Comparison of ENCODE assay signal across 24 mouse cellular contexts in genomic region chr12:107753536-107753935, GRCm38 (mm10).
DNase-seq lines count a peak whose midpoint lies in the region; ATAC-seq and TF ChIP-seq lines count a peak whose summit lies in the region.
"Had no signal": no experiment of that assay in that cellular context is flagged by ENCODE, and none has a peak within 500 bp of the region (broad histone marks: within the 10 kb centered on the region; RNA-seq: fewer than 3 reads in every experiment).

No protein-coding gene starts in this region.

- peaks cover 6% of the 10 kb centered on the region; the same call in 1 of the 2 replicates for H3K27me3 ChIP-seq in hindbrain, embryonic 10.5 days (ENCODE audit: insufficient read depth, poor library complexity, severe bottlenecking)
- no peaks in the 10 kb centered on the region for H3K27me3 ChIP-seq in hindbrain, postnatal 0 days (ENCODE audit: insufficient read depth, low read length)
- no peaks in the 10 kb centered on the region for H3K27me3 ChIP-seq in midbrain, embryonic 11.5 days (ENCODE audit: control insufficient read depth, insufficient read depth, low read length)
- 0 out of 2 replicates have a peak, but pooled peaks cover 3% of the 10 kb centered on the region for H3K27me3 ChIP-seq in midbrain, postnatal 0 days (ENCODE audit: insufficient read depth, low read length)
- no peaks in the 10 kb centered on the region for H3K27me3 ChIP-seq in intestine, embryonic 16.5 days (replicated peaks; ENCODE audit: control insufficient read depth, insufficient read depth, low read length)
- H3K27me3 ChIP-seq: hindbrain, embryonic 13.5 days; megakaryocyte, embryonic 14.5 days; neural tube, embryonic 12.5 days had no signal

- no peak overlapping the region for H3K4me2 ChIP-seq in hindbrain, postnatal 0 days (ENCODE audit: low read depth, low read length)
- no peak overlapping the region for H3K4me2 ChIP-seq in midbrain, embryonic 11.5 days
- no peak overlapping the region for H3K4me2 ChIP-seq in midbrain, postnatal 0 days (ENCODE audit: low read depth, low read length, poor library complexity, severe bottlenecking)
- H3K4me2 ChIP-seq in intestine, embryonic 16.5 days (ENCODE audit: low read depth, low read length): no peak overlapping the region
- H3K4me2 ChIP-seq: heart, embryonic 15.5 days; hindbrain, embryonic 13.5 days; neural tube, embryonic 12.5 days had no signal

- intact Hi-C loops in left cerebral cortex, postnatal 4 days (cut with DNase I): no loop called here

- ATAC-seq in hindbrain, postnatal 0 days: no peak
- ATAC-seq in midbrain, embryonic 11.5 days (ENCODE audit: low FRiP score): no peak
- ATAC-seq in midbrain, postnatal 0 days (ENCODE audit: low FRiP score): no peak
- no peak for ATAC-seq in intestine, embryonic 16.5 days
- no peak for ATAC-seq in megakaryocyte, adult 5-6 weeks (ENCODE audit: poor library complexity, severe bottlenecking)
- ATAC-seq: activated CD4-positive, CD25-positive, alpha-beta regulatory T cell, adult 4 months had no signal

- H3K27ac ChIP-seq in hindbrain, embryonic 10.5 days: peak overlapping the region; percentile 68
- H3K27ac ChIP-seq in hindbrain, postnatal 0 days: no peak overlapping the region
- no peak overlapping the region for H3K27ac ChIP-seq in midbrain, embryonic 11.5 days (ENCODE audit: low read depth, low read length)
- no peak overlapping the region for H3K27ac ChIP-seq in midbrain, postnatal 0 days (ENCODE audit: low read depth, low read length)
- peak overlapping the region; percentile 58 for H3K27ac ChIP-seq in intestine, embryonic 16.5 days (ENCODE audit: low read length)
- H3K27ac ChIP-seq: heart, embryonic 15.5 days; hindbrain, embryonic 13.5 days; kidney, postnatal 0 days; neural tube, embryonic 12.5 days had no signal

- TF ChIP-seq CTCF in hindbrain, postnatal 0 days (IDR thresholded peaks at IDR 0.05; ENCODE audit: low read depth): no peak
- TF ChIP-seq CTCF in midbrain, postnatal 0 days (IDR thresholded peaks at IDR 0.05): no peak

- WGBS in hindbrain, embryonic 10.5 days: 62% methylated on average over 6 of the region's 6 CpGs
- WGBS in hindbrain, postnatal 0 days: 77% methylated on average over 6 of the region's 6 CpGs
- WGBS in midbrain, embryonic 11.5 days: 75% methylated on average over 6 of the region's 6 CpGs
- 74% methylated on average over 6 of the region's 6 CpGs for WGBS in midbrain, postnatal 0 days
- 66% methylated on average over 6 of the region's 6 CpGs for WGBS in intestine, embryonic 16.5 days

- H3K4me1 ChIP-seq in hindbrain, embryonic 10.5 days (replicated peaks): peaks cover 58% of the 10 kb centered on the region
- no peaks in the 10 kb centered on the region for H3K4me1 ChIP-seq in hindbrain, postnatal 0 days (ENCODE audit: insufficient read depth, low read length)
- peaks cover 20% of the 10 kb centered on the region for H3K4me1 ChIP-seq in midbrain, embryonic 11.5 days (ENCODE audit: control insufficient read depth, insufficient read depth, low read length)
- H3K4me1 ChIP-seq in midbrain, postnatal 0 days (ENCODE audit: insufficient read depth, low read length): 0 out of 2 replicates have a peak, but pooled peaks cover 3% of the 10 kb centered on the region
- H3K4me1 ChIP-seq in intestine, embryonic 16.5 days (ENCODE audit: control insufficient read depth, insufficient read depth, low read length): peaks cover 53% of the 10 kb centered on the region
- H3K4me1 ChIP-seq: megakaryocyte, embryonic 14.5 days had no signal

- H3K4me3 ChIP-seq in hindbrain, embryonic 10.5 days: no peak overlapping the region
- no peak overlapping the region for H3K4me3 ChIP-seq in hindbrain, postnatal 0 days (ENCODE audit: low read length)
- H3K4me3 ChIP-seq in midbrain, embryonic 11.5 days (ENCODE audit: low read depth, low read length): no peak overlapping the region
- H3K4me3 ChIP-seq in midbrain, postnatal 0 days (ENCODE audit: low read depth, low read length): no peak overlapping the region
- no peak overlapping the region for H3K4me3 ChIP-seq in intestine, embryonic 16.5 days (ENCODE audit: low read length)
- H3K4me3 ChIP-seq: heart, embryonic 15.5 days; hindbrain, embryonic 13.5 days; megakaryocyte, embryonic 14.5 days; neural tube, embryonic 12.5 days had no signal

- H3K36me3 ChIP-seq in hindbrain, embryonic 10.5 days: no peaks in the 10 kb centered on the region
- no peaks in the 10 kb centered on the region for H3K36me3 ChIP-seq in hindbrain, postnatal 0 days (ENCODE audit: insufficient read depth, low read length)
- H3K36me3 ChIP-seq in midbrain, embryonic 11.5 days (ENCODE audit: control insufficient read depth, insufficient read depth, low read length): no peaks in the 10 kb centered on the region
- no peaks in the 10 kb centered on the region for H3K36me3 ChIP-seq in midbrain, postnatal 0 days (ENCODE audit: insufficient read depth, low read length)
- no peaks in the 10 kb centered on the region for H3K36me3 ChIP-seq in intestine, embryonic 16.5 days (ENCODE audit: control insufficient read depth, insufficient read depth, low read length)
- H3K36me3 ChIP-seq: heart, embryonic 10.5 days; heart, embryonic 15.5 days; hindbrain, embryonic 13.5 days; neural tube, embryonic 12.5 days had no signal

- H3K9ac ChIP-seq in hindbrain, postnatal 0 days (replicated peaks; ENCODE audit: low read length): no peak overlapping the region
- no peak overlapping the region for H3K9ac ChIP-seq in midbrain, embryonic 11.5 days (ENCODE audit: low read length)
- no peak overlapping the region for H3K9ac ChIP-seq in midbrain, postnatal 0 days (replicated peaks; ENCODE audit: low read length, poor library complexity, severe bottlenecking)
- no peak overlapping the region for H3K9ac ChIP-seq in intestine, embryonic 16.5 days (ENCODE audit: low read depth, low read length)
- H3K9ac ChIP-seq: heart, embryonic 15.5 days; hindbrain, embryonic 13.5 days; neural tube, embryonic 12.5 days had no signal

- no peaks in the 10 kb centered on the region for H3K9me3 ChIP-seq in hindbrain, embryonic 10.5 days
- H3K9me3 ChIP-seq in hindbrain, postnatal 0 days (ENCODE audit: low read length): no peaks in the 10 kb centered on the region
- no peaks in the 10 kb centered on the region for H3K9me3 ChIP-seq in midbrain, embryonic 11.5 days (ENCODE audit: control insufficient read depth, low read length)
- H3K9me3 ChIP-seq in midbrain, postnatal 0 days (ENCODE audit: low read length): no peaks in the 10 kb centered on the region
- no peaks in the 10 kb centered on the region for H3K9me3 ChIP-seq in intestine, embryonic 16.5 days (ENCODE audit: control insufficient read depth, low read length)
- H3K9me3 ChIP-seq: heart, embryonic 10.5 days; heart, embryonic 15.5 days; hindbrain, embryonic 13.5 days; neural tube, embryonic 12.5 days had no signal

- no peak for DNase-seq in hindbrain, embryonic 10.5 days (ENCODE audit: low spot score)
- DNase-seq in hindbrain, postnatal 0 days (ENCODE audit: low spot score): no peak
- DNase-seq in midbrain, embryonic 11.5 days (ENCODE audit: low spot score, missing footprints): peak; percentile 69
- no peak for DNase-seq in midbrain, postnatal 0 days (ENCODE audit: low spot score)
- no peak for DNase-seq in left cerebral cortex, postnatal 4 days
- DNase-seq: B cell, adult 2 months; cerebellum, adult 18-20 months; cerebellum, postnatal 10 days; gastrocnemius, postnatal 10 days; kidney, postnatal 4 days; layer of hippocampus, postnatal 36 days; midbrain, embryonic 14.5 days; right cerebral cortex, adult 18-20 months; spleen, adult 18-20 months; thymus, postnatal 14 days had no signal

Comparison
In these comparisons a context has a peak if more than half of its experiments do, and no peak if none do; other contexts are left out.
1. H3K27ac ChIP-seq: peak in hindbrain, embryonic 10.5 days (single experiment) and intestine, embryonic 16.5 days (single experiment); none in hindbrain, postnatal 0 days (single experiment), midbrain, embryonic 11.5 days (single experiment) and midbrain, postnatal 0 days (single experiment).